Mouse (Mus musculus) retina, postnatal 1 day (tissue): Measurements from ENCODE around the gene Ift20.

Experiments
- DNase-seq: peaks from one replicate; pipeline ENCODE4 v3.0.0-alpha.2; 2012

Gene Ift20

GRCm38 (mm10) chr11:78536080-78536689 lies at the start of gene Ift20, which contains the start of gene Tnfaip1:
Gene Ift20, plus strand, starts transcription at chr11:78536361.
Gene Tnfaip1, minus strand, starts transcription at chr11:78536332.
- peak; percentile 100 for DNase-seq

GRCm38 (mm10) chr11:78488168-78488567 lies 48.0 kb upstream of the Ift20 start:
- DNase-seq, result peak; percentile 83

- DNase-seq, result peak; percentile 73
These were observed 45.4 kb upstream of the Ift20 start for GRCm38 (mm10) chr11:78490781-78491241.

GRCm38 (mm10) chr11:78495904-78496303 lies 40.3 kb upstream of the Ift20 start:
- DNase-seq, result peak; percentile 69

GRCm38 (mm10) chr11:78497071-78497541 lies 39.1 kb upstream of the Ift20 start:
- no peak for DNase-seq

- peak; percentile 97 for DNase-seq
These were observed 38.3 kb upstream of the Ift20 start, which contains the start of gene Sarm1 for GRCm38 (mm10) chr11:78497544-78498522. Gene Sarm1, minus strand, starts transcription at chr11:78497754.

- DNase-seq, result no peak
These were observed 37.2 kb upstream of the Ift20 start, which contains the start of gene Vtn for GRCm38 (mm10) chr11:78499004-78499403. Gene Vtn, plus strand, starts transcription at chr11:78499091.

GRCm38 (mm10) chr11:78499543-78499942 lies 36.6 kb upstream of the Ift20 start:
- DNase-seq, result no peak

- no peak for DNase-seq
These were observed 35.4 kb upstream of the Ift20 start for GRCm38 (mm10) chr11:78500623-78501202.

- no peak for DNase-seq
These were observed 34.6 kb upstream of the Ift20 start for GRCm38 (mm10) chr11:78501529-78501928.

- peak; percentile 18 for DNase-seq
These were observed 33.1 kb upstream of the Ift20 start, which contains the start of gene Sebox for GRCm38 (mm10) chr11:78502909-78503650. Gene Sebox, plus strand, starts transcription at chr11:78503447.

- no peak for DNase-seq
These were observed 30.7 kb upstream of the Ift20 start for GRCm38 (mm10) chr11:78505430-78505829.

GRCm38 (mm10) chr11:78509148-78509547 lies 27.0 kb upstream of the Ift20 start:
- DNase-seq, result peak; percentile 43

- peak; percentile 97 for DNase-seq
These were observed 23.9 kb upstream of the Ift20 start, which contains the start of the genes Tmem199 and Poldip2 for GRCm38 (mm10) chr11:78512025-78512957. Gene Tmem199, minus strand, starts transcription at chr11:78512172. Gene Poldip2, plus strand, starts transcription at chr11:78512193.

GRCm38 (mm10) chr11:78513106-78513790 lies 22.9 kb upstream of the Ift20 start:
- DNase-seq, result no peak

GRCm38 (mm10) chr11:78515549-78516325 lies 20.4 kb upstream of the Ift20 start:
- DNase-seq, result no peak

GRCm38 (mm10) chr11:78518931-78519330 lies 17.2 kb upstream of the Ift20 start:
- no peak for DNase-seq

- no peak for DNase-seq
These were observed 14.3 kb upstream of the Ift20 start for GRCm38 (mm10) chr11:78521880-78522279.

GRCm38 (mm10) chr11:78522481-78522997 lies 13.6 kb upstream of the Ift20 start:
- DNase-seq, result peak; percentile 36
